Mouse (Mus musculus) spleen, adult 2 months (tissue): ENCODE data around the gene Fam196a. TPM values are rescaled to one million over a fixed set of nuclear protein-coding genes. Genes with fewer than 3 reads are reported as not detected.

Experiments used
- DNase-seq, 2 experiments: peaks; one replicate each; pipeline versions ENCODE4 v3.0.0 to v3.0.0-alpha.2; 2012 to 2021; ENCODE audit warnings: low spot score in 2 of 2, low read depth in 1 of 2
- H3K27ac ChIP-seq: fragments of 200-500 bp; 2 replicates; pipeline ENCODE4 v1.5.1; 2012; ENCODE audit warnings: low read length, inconsistent platforms; ENCODE audit not compliant: insufficient read depth
- H3K27me3 ChIP-seq: fragments of 200-500 bp; 2 replicates; pipeline ENCODE4 v1.6.1; 2012; ENCODE audit warnings: mild to moderate bottlenecking, moderate library complexity, low read length, inconsistent platforms; ENCODE audit not compliant: control insufficient read depth, insufficient read depth
- H3K36me3 ChIP-seq: fragments of 200-500 bp; 2 replicates; pipeline ENCODE4 v1.6.1; 2012; ENCODE audit warnings: mild to moderate bottlenecking, low read length, inconsistent platforms; ENCODE audit not compliant: control insufficient read depth, insufficient read depth
- H3K4me1 ChIP-seq: fragments of 200-500 bp; 2 replicates; pipeline ENCODE4 v1.6.1; 2011; ENCODE audit warnings: inconsistent platforms; ENCODE audit not compliant: control insufficient read depth, insufficient read depth, insufficient read length
- H3K4me3 ChIP-seq: fragments of 200-500 bp; 2 replicates; pipeline ENCODE4 v1.5.1; 2011; ENCODE audit warnings: mild to moderate bottlenecking, inconsistent platforms; ENCODE audit not compliant: insufficient read depth, insufficient read length; ENCODE audit errors: extremely low read depth
- CTCF ChIP-seq: fragments of 200-500 bp; IDR thresholded peaks from 2 replicates; pipeline ENCODE4 v1.5.1; 2011; ENCODE audit warnings: mild to moderate bottlenecking, inconsistent platforms; ENCODE audit not compliant: insufficient read depth, insufficient read length, insufficient replicate concordance; ENCODE audit errors: extremely low read depth
- POLR2A ChIP-seq: fragments of 200-500 bp; IDR thresholded peaks from 2 replicates; pipeline ENCODE4 v1.6.1; 2011; ENCODE audit warnings: low read depth, low read length, inconsistent platforms
- WGBS: fragments of 180-500 bp; shearing (Covaris S2); methylation state at CpG from one replicate; pipeline ENCODE4 v1.1.7; 2018; 5-methylcytosine and 5-hydroxymethylcytosine counted together
- polyA plus RNA-seq: library from polyadenylated mRNA; depleted of rRNA; stranded (reverse); fragments of >200 nt; gene quantifications from 2 replicates; pipeline ENCODE4 v1.2.3, GENCODE M21; 2012

Fam196a gene
- polyA plus RNA-seq, 1 experiment = not detected

DNA sequence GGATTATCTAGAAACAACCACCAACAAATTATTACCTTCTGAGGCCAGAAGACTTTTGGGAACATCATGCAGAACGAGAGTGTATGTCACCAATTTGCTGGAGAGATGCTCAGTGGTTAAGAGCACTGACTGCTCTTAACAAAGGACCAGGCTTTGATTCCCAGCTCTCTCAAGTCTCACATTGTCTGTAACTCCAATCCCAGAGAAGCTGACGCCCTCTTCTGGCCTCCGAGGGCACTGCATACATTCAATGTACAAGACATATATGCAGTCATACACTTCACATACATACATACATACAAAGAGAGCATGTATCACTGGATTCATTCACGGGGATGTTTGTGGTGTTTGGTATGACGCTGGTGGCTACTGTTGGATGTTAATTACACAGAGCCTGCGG lies 3.7 kb upstream of the Fam196a start:
- no peaks in the 10 kb centered on the region for H3K27me3 ChIP-seq
- H3K4me1 ChIP-seq = no peaks in the 10 kb centered on the region; the same call in 1 of the 2 replicates
- H3K36me3 ChIP-seq = no peaks in the 10 kb centered on the region
- WGBS = 84% methylated on average over 6 of the region's 6 CpGs
- no peak overlapping the region for H3K27ac ChIP-seq
- TF ChIP-seq POLR2A (no peak), CTCF (no peak)
- no peak overlapping the region for H3K4me3 ChIP-seq
- no peak for DNase-seq

DNA sequence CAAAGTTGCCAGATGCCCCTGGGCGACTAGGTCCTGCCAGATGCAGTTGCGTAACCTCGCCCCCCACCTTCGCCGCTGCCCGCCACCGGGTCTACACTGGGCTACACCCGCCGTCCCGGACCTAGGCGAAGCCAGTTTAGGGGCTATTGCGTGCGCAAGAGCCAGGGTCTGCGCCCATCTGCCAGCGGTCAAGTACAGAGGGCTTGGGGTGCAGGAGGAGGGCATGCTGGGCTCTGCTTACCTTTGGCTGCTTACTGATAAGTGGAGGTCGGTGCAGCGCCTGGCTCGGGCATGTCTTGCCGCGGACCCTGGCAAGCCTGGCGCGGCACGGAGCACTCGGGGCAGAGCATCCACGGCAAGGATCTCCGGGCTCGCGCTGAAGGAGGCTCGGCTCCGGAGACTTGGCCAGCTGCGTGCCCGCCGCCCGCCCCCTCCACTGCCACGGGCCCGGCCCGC lies 731 bp downstream of the Fam196a start:
- H3K4me1 ChIP-seq = no peaks in the 10 kb centered on the region; the same call in 1 of the 2 replicates
- no peak for DNase-seq
- TF ChIP-seq CTCF (no peak), POLR2A (no peak)
- H3K36me3 ChIP-seq = no peaks in the 10 kb centered on the region
- H3K27ac ChIP-seq = no peak overlapping the region
- no peaks in the 10 kb centered on the region for H3K27me3 ChIP-seq
- H3K4me3 ChIP-seq = no peak overlapping the region
- WGBS = 9% methylated on average over 30 of the region's 37 CpGs

DNA sequence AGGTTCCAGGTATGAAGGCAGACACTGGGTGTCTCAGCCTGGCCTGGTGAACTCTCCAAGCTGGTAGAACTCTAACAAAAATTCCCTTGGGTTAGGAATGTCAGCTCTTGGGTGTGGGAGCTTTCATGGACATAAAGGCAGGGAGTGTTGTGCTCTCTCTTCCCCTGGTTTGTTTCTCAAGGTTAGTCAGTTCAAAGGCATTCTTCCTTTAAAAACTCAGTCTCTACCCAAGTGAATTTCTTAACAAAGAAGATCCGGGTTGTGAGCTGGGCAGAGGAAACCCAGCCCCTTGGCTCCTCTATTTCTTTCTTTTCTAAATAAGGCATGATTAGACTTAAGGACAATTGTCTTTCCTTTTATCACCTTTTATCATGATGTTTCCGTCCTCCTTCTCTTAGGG lies 6.3 kb downstream of the Fam196a start:
- no peaks in the 10 kb centered on the region for H3K27me3 ChIP-seq
- DNase-seq = no peak
- no peaks in the 10 kb centered on the region for H3K4me1 ChIP-seq
- no peaks in the 10 kb centered on the region for H3K36me3 ChIP-seq
- H3K27ac ChIP-seq = no peak overlapping the region
- no peak overlapping the region for H3K4me3 ChIP-seq
- TF ChIP-seq POLR2A (no peak), CTCF (no peak)
- 71% methylated on average over 2 of the region's 2 CpGs for WGBS

DNA sequence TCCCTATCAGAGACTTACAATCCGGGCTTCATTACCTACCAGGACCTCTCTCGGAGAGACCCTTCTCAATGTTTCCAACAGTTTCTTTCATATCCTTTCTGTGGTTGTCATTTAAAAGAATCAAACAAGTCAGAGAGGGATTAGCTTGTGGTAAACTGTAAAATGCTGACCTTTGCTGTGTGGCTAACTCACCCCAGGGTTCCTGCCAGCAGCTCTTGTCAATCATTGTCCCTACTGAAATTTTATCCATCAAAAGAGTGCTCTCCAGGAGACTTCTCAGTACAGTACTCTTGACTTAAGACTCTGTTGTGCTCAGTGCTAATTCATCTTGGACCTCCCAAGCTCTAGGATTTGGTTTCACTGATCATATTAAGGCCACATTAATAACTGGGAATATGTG lies 36.2 kb downstream of the Fam196a start:
- Histone ChIP-seq H3K4me3 (no peak overlapping the region), H3K27me3 (no peaks in the 10 kb centered on the region), H3K36me3 (no peaks in the 10 kb centered on the region), H3K4me1 (no peaks in the 10 kb centered on the region), H3K27ac (no peak overlapping the region)
- TF ChIP-seq POLR2A (no peak), CTCF (no peak)
- 86% methylated on average over 2 of the region's 2 CpGs for WGBS
- no peak for DNase-seq

DNA sequence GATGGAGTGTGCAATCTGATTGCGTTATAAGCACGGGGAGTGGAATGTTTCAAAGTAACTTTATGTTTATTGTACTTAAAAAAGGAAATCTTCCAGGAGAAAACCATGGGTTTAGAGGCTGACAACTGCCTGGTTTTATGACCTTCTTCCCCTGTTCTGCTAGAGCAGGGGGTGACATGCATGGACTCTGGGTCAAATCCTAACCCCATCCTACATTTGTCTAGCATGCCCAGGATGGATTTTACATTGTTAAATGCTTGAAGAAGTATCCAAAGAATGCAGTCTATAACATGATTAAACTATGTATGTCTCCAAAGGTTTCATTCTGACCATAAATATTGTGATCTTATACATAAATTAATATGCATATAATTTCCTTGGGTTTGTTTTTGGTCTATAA lies 38.8 kb downstream of the Fam196a start:
- Histone ChIP-seq H3K27me3 (no peaks in the 10 kb centered on the region), H3K4me3 (no peak overlapping the region), H3K4me1 (no peaks in the 10 kb centered on the region), H3K36me3 (no peaks in the 10 kb centered on the region), H3K27ac (no peak overlapping the region)
- WGBS = 87% methylated on average over 2 of the region's 2 CpGs
- no peak for TF ChIP-seq POLR2A
- TF ChIP-seq CTCF = no peak
- DNase-seq = no peak

DNA sequence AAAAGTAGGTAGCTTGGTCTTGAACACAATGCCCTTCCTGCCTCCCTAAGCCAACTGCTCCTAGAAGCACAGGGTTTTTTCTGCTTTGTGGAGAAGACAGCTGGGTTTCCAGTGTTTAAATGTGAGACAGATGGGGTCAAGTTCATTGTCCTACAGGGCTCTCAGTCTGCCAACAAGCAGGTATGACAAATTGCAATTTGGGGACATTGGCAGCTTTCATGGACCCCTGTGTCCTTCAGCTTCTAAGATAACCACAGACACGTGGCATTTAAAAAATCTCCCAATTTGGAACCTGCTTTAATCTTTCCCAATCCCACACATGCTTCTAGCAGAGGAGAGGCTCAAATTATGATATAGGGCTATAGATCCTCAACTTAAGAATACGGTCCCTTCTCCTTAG lies 43.6 kb downstream of the Fam196a start:
- Histone ChIP-seq H3K36me3 (no peaks in the 10 kb centered on the region), H3K27me3 (no peaks in the 10 kb centered on the region), H3K4me3 (no peak overlapping the region), H3K4me1 (no peaks in the 10 kb centered on the region), H3K27ac (no peak overlapping the region)
- 80% methylated on average over 2 of the region's 2 CpGs for WGBS
- DNase-seq = no peak
- TF ChIP-seq POLR2A = no peak
- no peak for TF ChIP-seq CTCF

DNA sequence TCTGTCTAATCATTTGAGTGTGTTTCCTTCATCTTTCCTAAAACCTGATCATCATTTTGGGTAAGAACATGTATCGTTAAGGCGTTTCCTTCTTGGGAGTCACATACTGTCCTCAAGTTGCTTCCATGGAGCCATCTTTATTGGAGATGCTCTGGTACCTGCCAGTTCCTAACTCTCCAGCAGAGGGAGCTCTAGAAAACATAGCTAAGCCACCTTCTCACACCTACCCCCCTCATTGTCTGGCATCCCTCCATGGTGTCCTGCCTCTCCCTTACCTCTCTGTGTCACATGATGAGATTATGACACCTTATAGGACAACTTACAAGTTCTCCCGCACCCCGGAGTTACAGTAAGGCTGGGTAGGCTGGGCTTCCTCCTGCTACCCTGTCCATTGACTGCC lies 45.3 kb downstream of the Fam196a start:
- Histone ChIP-seq H3K27ac (no peak overlapping the region), H3K4me1 (no peaks in the 10 kb centered on the region), H3K4me3 (no peak overlapping the region), H3K27me3 (no peaks in the 10 kb centered on the region), H3K36me3 (no peaks in the 10 kb centered on the region)
- WGBS = 96% methylated on average over 4 of the region's 4 CpGs
- TF ChIP-seq POLR2A = no peak
- TF ChIP-seq CTCF = no peak
- no peak for DNase-seq
